Mouse (Mus musculus) brain, embryonic 14.5 days (tissue): ENCODE measurements around the gene Lrrc56.

Experiments
- CTCF ChIP-seq: fragments of 200-500 bp; IDR thresholded peaks from 2 replicates; pipeline ENCODE4 v1.5.1; 2012; ENCODE audit warnings: inconsistent platforms, mild to moderate bottlenecking, moderate library complexity, borderline replicate concordance; ENCODE audit not compliant: insufficient read depth, insufficient read length; ENCODE audit errors: extremely low read depth
- POLR2A ChIP-seq: fragments of 200-500 bp; IDR thresholded peaks from 2 replicates; pipeline ENCODE4 v1.6.1; 2012; ENCODE audit warnings: mild to moderate bottlenecking, inconsistent platforms, borderline replicate concordance; ENCODE audit not compliant: poor library complexity, insufficient read depth, insufficient read length, severe bottlenecking; ENCODE audit errors: extremely low read depth

GRCm38 (mm10) chr7:141193348-141193856 lies 555 bp upstream of the Lrrc56 start:
- TF ChIP-seq CTCF (no peak), POLR2A (no peak)
